In the genomic region with DNA sequence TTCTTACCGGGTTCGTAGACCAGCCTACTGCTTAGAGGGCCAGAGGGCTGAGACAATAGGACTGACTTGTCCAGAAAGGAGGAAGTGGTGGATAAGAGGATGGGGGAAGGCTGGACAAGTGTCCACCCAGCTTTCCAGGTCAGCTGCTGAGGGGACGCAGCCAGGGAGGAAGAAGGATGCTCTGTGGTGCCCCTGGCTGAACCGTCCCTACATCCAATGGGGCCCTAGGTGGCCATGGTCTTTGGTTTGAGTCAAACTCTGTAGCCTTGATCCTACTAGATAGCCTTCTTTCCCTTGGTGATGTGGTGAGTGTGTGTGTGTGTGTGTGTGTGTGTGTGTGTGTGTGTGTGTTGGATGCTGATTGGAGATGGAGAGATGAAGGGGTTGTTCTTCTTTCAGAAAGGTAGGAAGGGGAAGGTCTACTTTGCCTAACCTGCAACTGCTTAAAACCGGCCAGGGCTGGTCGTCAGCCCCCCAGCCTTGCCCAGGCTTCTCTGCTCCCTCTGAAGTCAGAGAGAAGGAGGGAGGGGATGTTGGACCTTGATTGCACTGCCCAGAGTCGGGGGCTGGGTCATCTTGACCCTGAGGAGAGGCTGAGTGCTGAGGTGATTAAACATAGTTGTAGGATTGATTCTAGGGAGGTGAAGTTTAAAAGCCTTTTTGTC, we compare ENCODE assay signal across 10 mouse cellular contexts. TPM values are rescaled to one million over a fixed set of nuclear protein-coding genes. Genes with fewer than 3 reads are reported as not detected.
DNase-seq lines count a peak whose midpoint lies in the region; ATAC-seq lines count a peak whose summit lies in the region.
"Had no signal": no experiment of that assay in that cellular context is flagged by ENCODE, and none has a peak within 500 bp of the region (broad histone marks: within the 10 kb centered on the region; RNA-seq: fewer than 3 reads in every experiment).

No protein-coding gene starts in this region.

- peaks cover 4% of the 10 kb centered on the region; the same call in 1 of the 2 replicates for H3K27me3 ChIP-seq in heart, embryonic 14.5 days (ENCODE audit: control insufficient read depth, insufficient read depth, low read length)
- no peaks in the 10 kb centered on the region for H3K27me3 ChIP-seq in embryonic facial prominence, embryonic 11.5 days (ENCODE audit: control insufficient read depth, insufficient read depth, low read length)
- peaks cover 32% of the 10 kb centered on the region for H3K27me3 ChIP-seq in hindbrain, embryonic 16.5 days (replicated peaks; ENCODE audit: control insufficient read depth, insufficient read depth, low read length)
- H3K27me3 ChIP-seq in midbrain, embryonic 12.5 days, result peaks cover 66% of the 10 kb centered on the region

- peak overlapping the region; percentile 95 for H3K4me2 ChIP-seq in heart, embryonic 14.5 days (ENCODE audit: low read length)
- peak overlapping the region; percentile 96 for H3K4me2 ChIP-seq in embryonic facial prominence, embryonic 11.5 days (ENCODE audit: low read depth, low read length)
- H3K4me2 ChIP-seq in hindbrain, embryonic 16.5 days (ENCODE audit: low read length), result peak overlapping the region; percentile 99
- peak overlapping the region; percentile 95 for H3K4me2 ChIP-seq in midbrain, embryonic 12.5 days (replicated peaks)

- H3K27ac ChIP-seq in heart, embryonic 14.5 days (replicated peaks in 1 of 2; ENCODE audit: control insufficient read depth in 1 of 2, insufficient read depth in 1 of 2, low read depth in 2 of 2, low read length in 2 of 2), result peak overlapping the region; percentile 80 to 83; a peak in 2 of 4 replicates
- H3K27ac ChIP-seq in embryonic facial prominence, embryonic 11.5 days (replicated peaks; ENCODE audit: low read depth, low read length), result peak overlapping the region; percentile 10; the same call in 1 of the 2 replicates
- no peak overlapping the region for H3K27ac ChIP-seq in hindbrain, embryonic 16.5 days (ENCODE audit: low read depth, low read length)
- H3K27ac ChIP-seq in midbrain, embryonic 12.5 days (replicated peaks), result no peak overlapping the region

- intact Hi-C loops in heart, postnatal 36 days (cut with DNase I), result no loop called here
- intact Hi-C loops in left cerebral cortex, postnatal 14 days (cut with DNase I), result no loop called here

- ATAC-seq in heart, embryonic 14.5 days (ENCODE audit: insufficient number of reproducible peaks, insufficient read depth, low FRiP score, low read depth), result no peak
- no peak for ATAC-seq in embryonic facial prominence, embryonic 11.5 days (replicated peaks; ENCODE audit: insufficient number of reproducible peaks, low FRiP score, low TSS enrichment, low read depth)
- no peak for ATAC-seq in hindbrain, embryonic 16.5 days
- no peak for ATAC-seq in midbrain, embryonic 12.5 days (ENCODE audit: low FRiP score, low read depth)

- no peak for DNase-seq in heart, postnatal 36 days
- no peak for DNase-seq in embryonic facial prominence, embryonic 11.5 days (ENCODE audit: low spot score)
- no peak for DNase-seq in B cell, adult 2 months
- DNase-seq in urinary bladder, postnatal 10 days (ENCODE audit: low spot score), result no peak
- no peak for DNase-seq in left cerebral cortex, postnatal 14 days (ENCODE audit: low spot score in 2 of 2)

- H3K9me3 ChIP-seq in heart, embryonic 14.5 days (ENCODE audit: control insufficient read depth, low read length), result no peaks in the 10 kb centered on the region
- H3K9me3 ChIP-seq in embryonic facial prominence, embryonic 11.5 days (replicated peaks; ENCODE audit: control insufficient read depth, low read length), result no peaks in the 10 kb centered on the region
- no peaks in the 10 kb centered on the region for H3K9me3 ChIP-seq in hindbrain, embryonic 16.5 days (ENCODE audit: control insufficient read depth, low read length)
- no peaks in the 10 kb centered on the region for H3K9me3 ChIP-seq in midbrain, embryonic 12.5 days

- WGBS in heart, embryonic 14.5 days, result 23% methylated on average over 7 of the region's 7 CpGs
- 5% methylated on average over 7 of the region's 7 CpGs for WGBS in embryonic facial prominence, embryonic 11.5 days
- 26% methylated on average over 7 of the region's 7 CpGs for WGBS in hindbrain, embryonic 16.5 days
- 11% methylated on average over 7 of the region's 7 CpGs for WGBS in midbrain, embryonic 12.5 days

- H3K9ac ChIP-seq in heart, embryonic 14.5 days (ENCODE audit: low read length), result peak overlapping the region; percentile 78
- peak overlapping the region; percentile 89 for H3K9ac ChIP-seq in embryonic facial prominence, embryonic 11.5 days (replicated peaks; ENCODE audit: low read length)
- no peak overlapping the region for H3K9ac ChIP-seq in hindbrain, embryonic 16.5 days (ENCODE audit: low read depth, low read length)
- no peak overlapping the region for H3K9ac ChIP-seq in midbrain, embryonic 12.5 days (replicated peaks)

- H3K4me3 ChIP-seq in heart, embryonic 14.5 days (ENCODE audit: control insufficient read depth in 1 of 2, insufficient read depth in 1 of 2, low read depth in 1 of 2, low read length in 2 of 2), result peak overlapping the region; percentile 68 to 75
- peak overlapping the region; percentile 74 for H3K4me3 ChIP-seq in embryonic facial prominence, embryonic 11.5 days (ENCODE audit: low read depth, low read length)
- H3K4me3 ChIP-seq in hindbrain, embryonic 16.5 days (ENCODE audit: low read length), result peak overlapping the region; percentile 65
- H3K4me3 ChIP-seq in midbrain, embryonic 12.5 days, result peak overlapping the region; percentile 56; the same call in 1 of the 2 replicates

- H3K4me1 ChIP-seq in heart, embryonic 14.5 days (ENCODE audit: control insufficient read depth in 2 of 2, insufficient read depth in 2 of 2, low read length in 2 of 2), result peaks cover 5 to 6% of the 10 kb centered on the region in 2 experiments
- H3K4me1 ChIP-seq in embryonic facial prominence, embryonic 11.5 days (ENCODE audit: control insufficient read depth, insufficient read depth, low read length), result peaks cover 11% of the 10 kb centered on the region
- peaks cover 16% of the 10 kb centered on the region for H3K4me1 ChIP-seq in hindbrain, embryonic 16.5 days (ENCODE audit: control insufficient read depth, insufficient read depth, low read depth, low read length)
- H3K4me1 ChIP-seq in midbrain, embryonic 12.5 days, result peaks cover 33% of the 10 kb centered on the region

- no peaks in the 10 kb centered on the region for H3K36me3 ChIP-seq in heart, embryonic 14.5 days (ENCODE audit: control insufficient read depth, insufficient read depth, low read length)
- H3K36me3 ChIP-seq in embryonic facial prominence, embryonic 11.5 days (replicated peaks; ENCODE audit: control insufficient read depth, insufficient read depth, low read depth, low read length), result no peaks in the 10 kb centered on the region
- H3K36me3 ChIP-seq in hindbrain, embryonic 16.5 days (ENCODE audit: control insufficient read depth, insufficient read depth, low read length), result no peaks in the 10 kb centered on the region
- no peaks in the 10 kb centered on the region for H3K36me3 ChIP-seq in midbrain, embryonic 12.5 days

RNA-seq across cellular contexts. Expression of a gene that starts 2.4 kb away (rescaled TPM):
- 15.2 and 18.0 TPM in 2 replicates for polyA plus RNA-seq in heart, embryonic 14.5 days (2014; fragmentation: Nextera tagmentation; extraction: Ambion mirVana)
- 10 to 100 TPM; 10.2 to 11.2 TPM for total RNA-seq in heart, postnatal 36 days (2021)
- 31.5 and 36.4 TPM in 2 replicates for polyA plus RNA-seq in embryonic facial prominence, embryonic 11.5 days (2014; fragmentation: Nextera tagmentation; extraction: Ambion mirVana)
- polyA plus RNA-seq in hindbrain, embryonic 16.5 days (2015; fragmentation: Nextera tagmentation; extraction: Ambion mirVana), result 9.7 and 12.9 TPM in 2 replicates
- 10.4 and 16.8 TPM in 2 replicates for polyA plus RNA-seq in midbrain, embryonic 12.5 days (2016; fragmentation: Nextera tagmentation; extraction: Ambion mirVana)
- 1 to 10 TPM; 4.0 to 4.6 TPM for total RNA-seq in left cerebral cortex, postnatal 14 days (2021)
- total RNA-seq: MEL had no signal

RNA-seq across cellular contexts. Expression of a gene that starts 36.5 kb away (rescaled TPM):
- polyA plus RNA-seq in heart, embryonic 14.5 days (2014; fragmentation: Nextera tagmentation; extraction: Ambion mirVana), result 1.1 and 1.4 TPM in 2 replicates
- 1 to 10 TPM; 1.6 to 1.8 TPM for total RNA-seq in heart, postnatal 36 days (2021)
- 0.85 and 1.4 TPM in 2 replicates for polyA plus RNA-seq in embryonic facial prominence, embryonic 11.5 days (2014; fragmentation: Nextera tagmentation; extraction: Ambion mirVana)
- 0.97 and 1.6 TPM in 2 replicates for polyA plus RNA-seq in hindbrain, embryonic 16.5 days (2015; fragmentation: Nextera tagmentation; extraction: Ambion mirVana)
- 0.71 and 0.97 TPM in 2 replicates for polyA plus RNA-seq in midbrain, embryonic 12.5 days (2016; fragmentation: Nextera tagmentation; extraction: Ambion mirVana)
- under 1 TPM; 0.51 to 0.68 TPM for total RNA-seq in left cerebral cortex, postnatal 14 days (2021)
- total RNA-seq: MEL had no signal

RNA-seq across cellular contexts. Expression of a gene that starts 54.6 kb away (rescaled TPM):
- not detected in 2 replicates for polyA plus RNA-seq in heart, embryonic 14.5 days (2014; fragmentation: Nextera tagmentation; extraction: Ambion mirVana)
- not detected for total RNA-seq in heart, postnatal 36 days (2021)
- polyA plus RNA-seq in embryonic facial prominence, embryonic 11.5 days (2014; fragmentation: Nextera tagmentation; extraction: Ambion mirVana), result not detected in 2 replicates
- polyA plus RNA-seq in hindbrain, embryonic 16.5 days (2015; fragmentation: Nextera tagmentation; extraction: Ambion mirVana), result not detected in 2 replicates
- polyA plus RNA-seq in midbrain, embryonic 12.5 days (2016; fragmentation: Nextera tagmentation; extraction: Ambion mirVana), result not detected in 2 replicates
- total RNA-seq in left cerebral cortex, postnatal 14 days (2021), result not detected
- total RNA-seq: layer of hippocampus, postnatal 25 days; MEL had no signal

RNA-seq across cellular contexts. Expression of a gene that starts 57.6 kb away (rescaled TPM):
- polyA plus RNA-seq in heart, embryonic 14.5 days (2014; fragmentation: Nextera tagmentation; extraction: Ambion mirVana), result not detected in 2 replicates
- not detected for total RNA-seq in heart, postnatal 36 days (2021)
- 9.5 and 9.8 TPM in 2 replicates for polyA plus RNA-seq in embryonic facial prominence, embryonic 11.5 days (2014; fragmentation: Nextera tagmentation; extraction: Ambion mirVana)
- polyA plus RNA-seq in hindbrain, embryonic 16.5 days (2015; fragmentation: Nextera tagmentation; extraction: Ambion mirVana), result 22.4 and 24.2 TPM in 2 replicates
- 61.0 and 68.5 TPM in 2 replicates for polyA plus RNA-seq in midbrain, embryonic 12.5 days (2016; fragmentation: Nextera tagmentation; extraction: Ambion mirVana)
- total RNA-seq in left cerebral cortex, postnatal 14 days (2021), result 10 to 100 TPM; 38.4 to 38.6 TPM
- total RNA-seq: MEL had no signal

Comparison
In these comparisons a context has a peak if more than half of its experiments do, and no peak if none do; other contexts are left out.
1. H3K27ac ChIP-seq: peak in heart, embryonic 14.5 days (2 of 2) and embryonic facial prominence, embryonic 11.5 days (single experiment); none in hindbrain, embryonic 16.5 days (single experiment) and midbrain, embryonic 12.5 days (single experiment).
2. H3K9ac ChIP-seq: peak in heart, embryonic 14.5 days (single experiment) and embryonic facial prominence, embryonic 11.5 days (single experiment); none in hindbrain, embryonic 16.5 days (single experiment) and midbrain, embryonic 12.5 days (single experiment).
3. Peak in every context shown above with its lines, with median percentiles within 50 percentile points of each other: H3K4me2 ChIP-seq and H3K4me3 ChIP-seq.